Mouse (Mus musculus) midbrain, embryonic 10.5 days (tissue): ENCODE measurements around the gene AC124502.3. TPM values are rescaled to one million over a fixed set of nuclear protein-coding genes. Genes with fewer than 3 reads are reported as not detected.
"Not testable (repeated sequence)": the region's sequence is repeated elsewhere in the genome, so short reads cannot be mapped to it uniquely, and the experiment has no call there.

ENCODE experiments used
- DNase-seq: peaks from one replicate; pipeline ENCODE4 v3.0.0-alpha.2; 2017; ENCODE audit warnings: low spot score
- H3K27ac ChIP-seq: fragments of 300-500 bp; sonication (generic); replicated peaks from 2 replicates; pipeline ENCODE4 v1.5.1; 2016; ENCODE audit warnings: mild to moderate bottlenecking
- H3K27me3 ChIP-seq: fragments of 300-500 bp; sonication (generic); 2 replicates; pipeline ENCODE4 v1.6.1; 2016; ENCODE audit warnings: low read depth, mild to moderate bottlenecking; ENCODE audit not compliant: poor library complexity, severe bottlenecking
- H3K36me3 ChIP-seq: fragments of 300-500 bp; sonication (generic); 2 replicates; pipeline ENCODE4 v1.6.1; 2016; ENCODE audit warnings: mild to moderate bottlenecking, moderate library complexity
- H3K4me1 ChIP-seq: fragments of 300-500 bp; sonication (generic); 2 replicates; pipeline ENCODE4 v1.6.1; 2016
- H3K4me3 ChIP-seq: fragments of 300-500 bp; sonication (generic); 2 replicates; pipeline ENCODE4 v1.5.1; 2016; ENCODE audit warnings: mild to moderate bottlenecking, moderate library complexity
- H3K9me3 ChIP-seq: fragments of 300-500 bp; sonication (generic); replicated peaks from 2 replicates; pipeline ENCODE4 v1.6.1; 2016; ENCODE audit warnings: mild to moderate bottlenecking
- WGBS: fragments of 180-500 bp; shearing (Covaris S2); methylation state at CpG from one replicate; pipeline ENCODE4 v1.1.7; 2016; 5-methylcytosine and 5-hydroxymethylcytosine counted together
- polyA plus RNA-seq: library from polyadenylated mRNA; unstranded; fragments of >200 nt; fragmentation: Nextera tagmentation; extraction: Ambion mirVana; gene quantifications from 2 replicates; pipeline ENCODE4 v1.2.1, GENCODE M21; 2016

Gene AC124502.3
- polyA plus RNA-seq, 1 experiment from 2014 or later: 2.2 TPM

DNA sequence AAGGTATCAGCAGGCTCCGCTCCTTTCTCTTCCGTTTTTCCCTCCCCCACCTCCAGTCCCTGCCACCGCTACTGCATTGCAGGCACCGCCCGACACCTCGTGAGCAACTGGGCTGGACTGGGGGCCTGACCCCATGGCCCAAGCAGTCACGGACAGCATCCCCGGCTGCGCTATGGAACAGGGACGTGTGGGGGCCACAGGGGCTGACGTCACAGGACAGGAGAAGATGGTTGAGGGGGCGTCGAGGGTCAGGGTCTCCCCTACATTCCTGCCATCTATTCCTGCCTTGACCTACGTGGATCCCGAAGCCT is 46.1 kb downstream of the AC124502.3 start:
- Histone ChIP-seq H3K36me3 (peaks cover 3% of the 10 kb centered on the region), H3K27ac (no peak overlapping the region), H3K9me3 (no peaks in the 10 kb centered on the region), H3K4me1 (peaks cover 30% of the 10 kb centered on the region), H3K4me3 (peak overlapping the region; percentile 59), H3K27me3 (peaks cover 68% of the 10 kb centered on the region)
- WGBS: 4% methylated on average over 15 of the region's 15 CpGs
- no peak for DNase-seq

DNA sequence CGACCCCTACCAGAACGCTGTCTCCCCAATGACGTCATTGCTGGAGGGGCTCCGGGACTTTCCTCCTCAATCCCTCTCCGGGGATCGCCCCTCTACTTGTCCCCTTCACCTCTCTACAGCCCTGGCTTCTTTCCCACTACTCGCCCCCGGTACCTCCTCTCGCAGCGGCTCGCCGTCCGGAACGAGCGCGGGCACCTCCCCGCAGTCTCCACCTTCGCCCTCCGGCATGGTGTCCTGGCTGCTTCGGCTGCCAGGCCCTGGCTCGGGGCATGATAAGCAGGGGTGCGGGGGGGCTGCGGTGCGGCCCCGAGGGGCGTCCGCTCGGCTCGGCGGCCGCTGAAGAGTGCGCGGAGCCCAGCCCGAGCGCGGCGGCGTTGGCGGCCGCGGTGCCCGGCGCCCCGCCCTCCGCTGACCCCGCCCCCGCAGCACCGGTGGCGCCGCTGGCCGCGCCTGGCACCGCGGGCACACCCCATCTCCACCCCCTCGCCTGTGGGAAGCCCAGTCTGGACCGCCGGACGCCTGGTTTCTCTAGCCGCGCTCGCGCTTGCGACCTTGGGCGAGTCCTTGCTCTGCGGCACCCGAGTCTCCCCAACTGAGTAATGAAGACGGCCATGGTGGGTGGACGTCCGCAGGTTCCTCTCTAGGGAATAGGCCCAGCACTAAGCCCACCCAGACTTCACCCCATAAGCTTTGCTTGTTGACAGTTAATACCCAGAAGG is 46.6 kb downstream of the AC124502.3 start, which contains the start of gene Tmem151a:
Gene Tmem151a, minus strand, starts transcription at position 387 of the 719 bp plus-strand sequence.
- peaks cover 30% of the 10 kb centered on the region for H3K4me1 ChIP-seq
- peaks cover 6% of the 10 kb centered on the region for H3K36me3 ChIP-seq
- 1% methylated on average over 69 of the region's 69 CpGs for WGBS
- no peak for DNase-seq
- no peak within 1 kb of the TSS for H3K27ac ChIP-seq
- peak within 1 kb of the TSS; percentile 59 for H3K4me3 ChIP-seq
- no peaks in the 10 kb centered on the region for H3K9me3 ChIP-seq
- peaks cover 63% of the 10 kb centered on the region for H3K27me3 ChIP-seq

DNA sequence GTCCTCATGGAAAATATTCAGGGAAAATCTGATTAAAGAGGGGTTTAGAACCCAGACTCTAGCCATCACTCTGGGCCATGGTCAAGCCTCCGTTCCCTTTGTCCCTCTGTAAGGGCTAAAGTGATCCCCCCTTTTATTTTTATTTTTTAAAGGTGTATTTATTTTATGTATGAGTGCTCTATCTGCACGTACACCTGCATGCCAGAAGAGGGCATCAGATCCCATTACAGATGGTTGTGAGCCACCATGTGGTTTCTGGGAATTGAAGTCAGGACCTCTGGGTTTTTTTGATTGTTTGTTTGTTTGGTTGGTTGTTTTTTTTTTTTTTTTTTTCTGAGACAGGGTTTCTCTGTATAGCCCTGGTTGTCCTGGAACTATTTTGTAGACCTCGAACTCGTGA is 47.8 kb downstream of the AC124502.3 start:
- 64% methylated on average over 4 of the region's 4 CpGs for WGBS
- H3K4me3 ChIP-seq, DNase-seq, H3K27ac ChIP-seq, H3K9me3 ChIP-seq: not testable (repeated sequence)
- Histone ChIP-seq H3K27me3 (peaks cover 51% of the 10 kb centered on the region), H3K36me3 (peaks cover 19% of the 10 kb centered on the region), H3K4me1 (peaks cover 30% of the 10 kb centered on the region)

DNA sequence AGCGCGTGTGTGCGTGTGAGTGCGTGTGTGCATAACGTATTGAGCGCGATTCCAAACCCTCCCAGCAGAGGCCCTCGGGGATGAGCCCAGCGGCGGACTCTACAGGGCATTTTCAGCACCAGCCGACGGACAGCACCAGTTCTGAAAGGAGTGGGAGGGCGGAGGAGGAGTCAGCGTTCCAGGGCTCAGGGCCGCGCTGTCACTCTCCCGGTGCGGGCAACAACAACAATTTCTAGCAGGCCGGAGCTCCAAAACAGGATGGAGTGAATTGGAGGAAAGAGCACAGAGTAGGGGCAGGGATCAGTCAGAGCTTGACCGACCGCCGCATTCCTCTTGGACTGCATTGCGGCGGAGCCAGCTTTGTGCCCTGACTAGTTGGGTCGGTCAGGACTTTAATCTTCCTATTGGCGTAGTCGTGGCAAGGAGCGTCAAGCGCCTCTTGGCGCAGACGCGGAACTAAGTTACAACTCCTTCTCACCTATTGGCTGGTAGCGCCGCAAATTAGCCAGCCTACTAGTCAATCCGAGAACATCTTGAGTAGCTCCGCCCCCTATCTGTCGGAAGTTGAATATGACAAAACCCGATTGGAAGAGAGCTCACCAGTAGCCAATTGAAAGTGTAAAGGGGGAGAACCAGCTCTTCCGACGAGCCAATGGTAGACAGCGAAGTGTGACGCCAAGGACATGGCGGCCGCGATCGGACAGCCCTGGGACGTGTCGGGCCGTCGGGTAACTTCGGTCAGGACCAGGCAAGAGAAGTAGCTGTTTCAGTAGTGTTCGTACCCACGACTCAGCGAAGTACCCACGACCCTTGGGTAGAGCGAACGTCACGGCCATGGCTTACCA is 49.4 kb downstream of the AC124502.3 start, which contains the start of gene Yif1a:
Gene Yif1a, plus strand, starts transcription at position 655 of the 845 bp plus-strand sequence.
- peak; percentile 94 for DNase-seq
- WGBS: under 1% methylated on average over 58 of the region's 58 CpGs
- Histone ChIP-seq H3K4me3 (peak within 1 kb of the TSS; percentile 91), H3K9me3 (no peaks in the 10 kb centered on the region), H3K27me3 (peaks cover 35% of the 10 kb centered on the region), H3K27ac (peak within 1 kb of the TSS; percentile 84), H3K36me3 (peaks cover 34% of the 10 kb centered on the region), H3K4me1 (peaks cover 31% of the 10 kb centered on the region)

DNA sequence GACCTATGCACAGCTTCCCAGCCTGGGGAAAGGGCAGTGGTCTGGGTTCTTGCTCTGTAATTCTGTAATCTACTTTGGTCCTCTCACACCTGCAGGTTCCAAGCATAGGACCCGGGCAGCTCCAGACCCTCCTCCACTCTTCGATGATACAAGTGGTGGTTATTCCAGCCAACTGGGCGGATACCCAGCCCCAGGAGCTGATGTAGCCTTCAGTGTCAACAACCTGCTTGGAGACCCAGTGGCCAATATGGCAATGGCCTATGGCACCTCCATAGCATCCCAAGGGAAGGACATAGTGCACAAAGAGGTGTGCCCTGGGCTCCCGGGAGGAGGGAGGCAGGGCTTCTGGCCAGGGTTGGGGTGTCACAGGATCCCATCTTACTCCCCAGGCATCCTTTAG is 50.6 kb downstream of the AC124502.3 start:
- Histone ChIP-seq H3K9me3 (no peaks in the 10 kb centered on the region), H3K4me3 (peak overlapping the region; percentile 91), H3K4me1 (peaks cover 44% of the 10 kb centered on the region), H3K36me3 (peaks cover 42% of the 10 kb centered on the region), H3K27ac (no peak overlapping the region), H3K27me3 (peaks cover 23% of the 10 kb centered on the region)
- 93% methylated on average over 4 of the region's 4 CpGs for WGBS
- no peak for DNase-seq

DNA sequence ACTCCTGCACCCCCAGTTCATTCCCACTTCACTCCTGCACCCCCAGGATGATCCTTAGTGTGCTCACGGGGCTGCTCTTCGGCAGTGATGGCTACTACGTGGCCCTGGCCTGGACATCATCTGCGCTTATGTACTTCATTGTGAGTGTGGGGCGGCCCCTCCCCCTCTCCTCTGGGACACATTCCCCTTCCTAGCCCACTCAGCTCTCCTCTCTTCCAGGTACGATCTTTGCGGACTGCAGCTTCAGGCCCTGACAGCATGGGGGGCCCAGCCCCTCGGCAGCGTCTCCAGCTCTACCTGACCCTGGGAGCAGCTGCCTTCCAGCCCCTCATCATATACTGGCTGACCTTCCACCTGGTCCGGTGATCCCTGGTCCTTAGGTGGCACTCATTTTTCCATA is 53.4 kb downstream of the AC124502.3 start:
- H3K4me1 ChIP-seq: peaks cover 59% of the 10 kb centered on the region
- H3K4me3 ChIP-seq: no peak overlapping the region
- peaks cover 12% of the 10 kb centered on the region; the same call in 1 of the 2 replicates for H3K27me3 ChIP-seq
- no peak for DNase-seq
- WGBS: 92% methylated on average over 10 of the region's 10 CpGs
- no peaks in the 10 kb centered on the region for H3K9me3 ChIP-seq
- peaks cover 42% of the 10 kb centered on the region for H3K36me3 ChIP-seq
- no peak overlapping the region for H3K27ac ChIP-seq

DNA sequence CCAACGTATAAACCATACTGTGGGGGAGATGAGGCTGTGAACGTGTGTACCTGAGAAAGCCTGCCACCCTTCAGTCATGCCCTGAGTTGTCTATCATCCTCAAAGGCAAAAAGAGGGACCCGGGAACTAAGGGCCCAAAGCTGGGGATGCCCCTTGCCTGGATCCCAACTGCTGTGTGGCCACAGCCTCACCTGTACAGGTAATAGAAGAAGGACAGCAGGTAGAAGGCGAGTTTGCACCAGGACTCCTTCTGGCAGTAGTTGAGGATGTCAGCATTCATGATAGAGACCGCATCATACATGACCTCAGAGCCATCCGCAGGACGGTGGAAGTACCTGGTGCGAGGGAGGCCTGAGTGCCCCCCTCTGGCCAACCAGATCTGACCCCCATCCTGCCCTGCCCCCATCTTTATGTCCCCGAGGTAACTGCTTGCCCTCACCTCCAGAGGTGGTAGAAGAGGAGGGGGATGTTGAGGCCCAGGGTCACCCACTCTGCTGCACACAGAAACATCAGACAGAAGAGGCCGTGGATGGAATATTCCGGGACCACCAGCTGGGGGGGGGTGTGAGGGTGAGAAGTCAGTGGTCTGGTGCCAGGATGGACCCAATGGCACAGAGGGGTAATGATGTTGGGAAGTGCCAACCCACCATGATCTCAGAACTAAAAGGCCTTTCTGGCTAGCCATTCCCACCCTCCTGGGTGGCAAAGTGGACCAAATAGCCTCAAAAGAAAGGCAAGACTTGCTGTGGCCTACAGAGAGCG is 55.0 kb downstream of the AC124502.3 start:
- no peaks in the 10 kb centered on the region for H3K9me3 ChIP-seq
- no peak for DNase-seq
- peaks cover 42% of the 10 kb centered on the region for H3K36me3 ChIP-seq
- H3K27me3 ChIP-seq: peaks cover 13% of the 10 kb centered on the region; the same call in 1 of the 2 replicates
- peak overlapping the region; percentile 80 for H3K4me3 ChIP-seq
- peaks cover 66% of the 10 kb centered on the region for H3K4me1 ChIP-seq
- 73% methylated on average over 12 of the region's 12 CpGs for WGBS
- peak overlapping the region; percentile 46 for H3K27ac ChIP-seq

DNA sequence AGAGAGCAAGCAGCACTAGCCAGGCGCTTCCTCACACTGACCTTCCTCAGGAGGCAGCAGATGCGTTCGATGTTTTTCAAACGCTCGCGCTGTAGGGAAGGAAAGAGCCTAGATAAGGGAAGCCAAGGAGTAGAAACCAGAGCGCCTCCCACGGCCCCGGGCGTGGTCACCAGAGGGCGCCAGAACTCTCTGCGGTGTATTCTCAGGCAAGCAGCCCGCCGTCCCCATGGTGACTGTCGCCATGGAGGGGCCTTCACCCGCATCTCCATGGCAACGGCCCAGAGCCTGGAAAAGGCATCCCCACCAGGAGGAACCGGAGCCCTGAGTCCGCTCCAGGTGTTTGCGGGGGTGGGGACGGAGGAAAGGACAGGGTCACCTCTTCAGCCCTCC is 55.5 kb downstream of the AC124502.3 start:
- Histone ChIP-seq H3K27me3 (peaks cover 13% of the 10 kb centered on the region; the same call in 1 of the 2 replicates), H3K9me3 (no peaks in the 10 kb centered on the region), H3K36me3 (peaks cover 44% of the 10 kb centered on the region), H3K4me1 (peaks cover 66% of the 10 kb centered on the region), H3K4me3 (peak overlapping the region; percentile 80), H3K27ac (peak overlapping the region; percentile 46)
- peak; percentile 98 for DNase-seq
- WGBS: under 1% methylated on average over 21 of the region's 21 CpGs

DNA sequence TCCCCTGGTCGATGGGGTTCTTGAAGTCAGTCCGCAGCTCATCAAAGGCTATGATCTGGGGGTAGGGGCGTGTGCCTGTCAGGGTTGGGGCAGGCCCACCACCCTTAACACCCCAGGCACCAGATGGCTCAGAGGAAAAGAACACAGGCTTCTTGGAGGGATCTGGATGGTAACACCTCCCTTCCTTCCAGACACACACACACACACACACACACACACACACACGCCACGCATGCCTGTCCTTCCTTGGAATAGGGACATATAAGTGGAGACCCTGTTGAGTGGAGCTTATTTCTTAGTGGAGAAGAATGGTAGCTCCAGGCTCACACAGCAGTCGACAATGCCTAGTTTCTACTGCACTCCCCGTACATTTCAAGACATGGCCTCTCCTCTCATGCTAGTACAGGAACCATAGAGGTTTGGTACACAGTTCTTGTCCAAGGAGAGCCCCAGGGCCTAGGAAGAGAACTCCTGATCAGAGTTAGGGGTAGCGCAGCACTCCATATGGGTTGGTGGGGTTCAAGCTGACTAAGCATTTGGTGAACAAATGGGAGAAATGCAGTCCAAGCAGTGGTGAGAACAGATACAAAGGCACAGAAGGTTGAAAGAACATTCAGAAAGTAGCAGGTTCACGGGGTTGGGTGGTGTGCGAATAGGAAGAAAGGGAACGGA is 56.2 kb downstream of the AC124502.3 start:
- Histone ChIP-seq H3K27ac (peak overlapping the region; percentile 39), H3K36me3 (peaks cover 46% of the 10 kb centered on the region), H3K4me1 (peaks cover 68% of the 10 kb centered on the region), H3K27me3 (peaks cover 13% of the 10 kb centered on the region), H3K9me3 (no peaks in the 10 kb centered on the region), H3K4me3 (peak overlapping the region; percentile 80)
- 41% methylated on average over 11 of the region's 11 CpGs for WGBS
- DNase-seq: peak; percentile 35

DNA sequence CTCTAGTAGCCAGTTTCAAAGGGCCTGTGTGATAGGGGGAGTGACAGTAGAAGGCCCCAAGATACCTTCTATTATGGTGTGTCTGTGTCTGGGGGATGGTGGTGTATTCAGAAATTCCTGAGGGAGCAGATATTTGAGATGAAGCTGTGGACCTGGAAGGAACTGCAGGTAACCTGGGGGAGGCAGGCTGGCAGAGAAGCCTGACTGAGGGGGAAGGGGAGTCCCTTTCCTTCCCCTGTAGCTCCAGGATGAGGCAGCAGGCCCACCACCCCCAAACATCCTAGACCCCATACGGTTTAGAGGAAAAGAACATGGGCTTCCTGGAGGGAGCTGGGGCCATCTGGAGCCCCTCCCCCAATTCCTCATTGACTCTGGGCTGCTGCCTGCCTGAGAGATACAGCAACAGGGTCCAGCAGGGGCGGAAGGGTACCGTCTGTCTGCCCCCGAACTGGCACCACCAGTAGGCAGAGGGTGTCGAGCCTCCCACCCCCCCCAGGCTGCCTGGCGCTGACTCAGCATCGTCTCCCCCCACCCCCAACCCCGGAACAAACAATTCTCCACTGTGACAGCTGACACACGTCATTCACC is 57.3 kb downstream of the AC124502.3 start:
- Histone ChIP-seq H3K27ac (peak overlapping the region; percentile 92; the same call in 1 of the 2 replicates), H3K27me3 (peaks cover 13% of the 10 kb centered on the region), H3K9me3 (no peaks in the 10 kb centered on the region), H3K36me3 (peaks cover 48% of the 10 kb centered on the region), H3K4me1 (peaks cover 68% of the 10 kb centered on the region), H3K4me3 (peak overlapping the region; percentile 80)
- WGBS: 12% methylated on average over 9 of the region's 9 CpGs
- DNase-seq: no peak

DNA sequence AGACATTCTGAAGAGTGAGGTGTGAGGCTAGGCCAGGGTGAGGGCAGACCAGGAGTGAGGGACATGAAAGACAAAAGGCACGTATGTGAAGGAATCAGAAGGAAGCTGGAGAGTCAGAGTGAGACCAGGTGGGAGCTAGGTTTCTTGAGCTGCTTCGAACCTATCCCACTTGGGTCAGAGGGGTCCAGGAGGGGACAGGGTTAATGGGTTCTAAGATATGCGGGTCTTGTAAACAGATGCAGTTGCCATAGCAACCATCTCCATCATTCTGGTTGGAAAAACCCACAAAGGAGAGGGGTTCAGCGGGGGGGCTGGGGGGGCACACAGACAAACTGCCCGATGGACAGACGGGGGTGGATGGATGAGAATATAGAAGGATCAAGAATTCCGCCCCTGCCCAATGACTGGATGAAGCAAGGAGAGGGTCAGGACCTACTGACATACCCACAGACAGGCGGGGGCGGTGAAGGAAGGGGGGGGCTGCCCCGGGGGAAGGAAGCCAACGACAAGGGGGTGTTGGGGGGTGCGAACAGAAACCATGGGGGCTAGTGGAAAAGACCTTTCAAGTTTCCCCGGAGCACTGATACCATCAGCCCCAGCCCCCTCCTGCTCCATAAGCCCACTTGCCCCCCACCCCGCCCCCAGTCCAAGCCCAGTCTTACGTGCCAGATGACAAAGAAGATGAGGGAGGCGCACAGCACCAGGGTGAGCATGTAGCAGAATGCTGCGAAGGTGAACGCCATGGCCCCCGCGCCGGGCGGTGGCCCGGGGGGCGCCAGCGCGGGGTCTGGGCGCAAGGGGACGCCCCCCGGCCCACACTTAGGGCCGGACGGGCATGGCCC is 59.1 kb downstream of the AC124502.3 start:
- WGBS: 4% methylated on average over 31 of the region's 31 CpGs
- DNase-seq: peak; percentile 45

More for the DNA sequence above, 59.1 kb downstream of the AC124502.3 start:
- peaks cover 48% of the 10 kb centered on the region for H3K36me3 ChIP-seq
- peak overlapping the region; percentile 80 for H3K4me3 ChIP-seq
- peaks cover 13% of the 10 kb centered on the region for H3K27me3 ChIP-seq
- H3K4me1 ChIP-seq: peaks cover 68% of the 10 kb centered on the region
- H3K9me3 ChIP-seq: no peaks in the 10 kb centered on the region
- H3K27ac ChIP-seq: peak overlapping the region; percentile 92
